Mouse (Mus musculus): ENCODE results near the gene Ppp3ca. TPM values are rescaled to one million over a fixed set of nuclear protein-coding genes. Genes with fewer than 3 reads are reported as not detected.

Ppp3ca gene
- polyA plus RNA-seq, 1 experiment from 2014 or later, result 145 TPM

- no peaks in the 10 kb centered on the region for H3K36me3 ChIP-seq (ENCODE audit: control insufficient read depth, insufficient read depth, low read length)
- no peak for DNase-seq
- WGBS, result 69% methylated on average over 2 of the region's 2 CpGs
- H3K9me3 ChIP-seq (ENCODE audit: control insufficient read depth, low read length), result no peaks in the 10 kb centered on the region
- no peak overlapping the region for H3K4me3 ChIP-seq (replicated peaks; ENCODE audit: low read depth, low read length)
- H3K4me1 ChIP-seq (ENCODE audit: control insufficient read depth, insufficient read depth, low read length), result peaks cover 16% of the 10 kb centered on the region
- no peak for ATAC-seq (ENCODE audit: low FRiP score, low TSS enrichment)
- H3K27ac ChIP-seq (replicated peaks; ENCODE audit: low read depth, low read length), result no peak overlapping the region
- no peak overlapping the region for H3K4me2 ChIP-seq (ENCODE audit: low read length)
- H3K9ac ChIP-seq (replicated peaks; ENCODE audit: low read length), result no peak overlapping the region
- no peaks in the 10 kb centered on the region for H3K27me3 ChIP-seq (ENCODE audit: control insufficient read depth, insufficient read depth, low read length)
Measured at GRCm38 (mm10) chr3:136828451-136828850, 158.5 kb downstream of the Ppp3ca start.

- Histone ChIP-seq H3K4me1 (ENCODE audit: control insufficient read depth, insufficient read depth, low read length) (peaks cover 22% of the 10 kb centered on the region), H3K27me3 (ENCODE audit: control insufficient read depth, insufficient read depth, low read length) (no peaks in the 10 kb centered on the region), H3K9ac (replicated peaks; ENCODE audit: low read length) (no peak overlapping the region), H3K4me2 (ENCODE audit: low read length) (no peak overlapping the region), H3K4me3 (replicated peaks; ENCODE audit: low read depth, low read length) (no peak overlapping the region), H3K27ac (replicated peaks; ENCODE audit: low read depth, low read length) (no peak overlapping the region), H3K9me3 (ENCODE audit: control insufficient read depth, low read length) (no peaks in the 10 kb centered on the region), H3K36me3 (ENCODE audit: control insufficient read depth, insufficient read depth, low read length) (no peaks in the 10 kb centered on the region)
- no peak for DNase-seq
- no peak for ATAC-seq (ENCODE audit: low FRiP score, low TSS enrichment)
- WGBS, result 79% methylated on average over 5 of the region's 5 CpGs
Measured at GRCm38 (mm10) chr3:136829109-136829508, 159.2 kb downstream of the Ppp3ca start.

GRCm38 (mm10) chr3:136830687-136831220 is 160.8 kb downstream of the Ppp3ca start:
- H3K27me3 ChIP-seq (ENCODE audit: control insufficient read depth, insufficient read depth, low read length), result no peaks in the 10 kb centered on the region
- no peak overlapping the region for H3K9ac ChIP-seq (replicated peaks; ENCODE audit: low read length)
- no peaks in the 10 kb centered on the region for H3K9me3 ChIP-seq (ENCODE audit: control insufficient read depth, low read length)
- H3K4me2 ChIP-seq (ENCODE audit: low read length), result no peak overlapping the region
- H3K4me3 ChIP-seq (replicated peaks; ENCODE audit: low read depth, low read length), result no peak overlapping the region
- no peaks in the 10 kb centered on the region for H3K36me3 ChIP-seq (ENCODE audit: control insufficient read depth, insufficient read depth, low read length)
- DNase-seq (peak; percentile 41), ATAC-seq (ENCODE audit: low FRiP score, low TSS enrichment) (no peak)
- peaks cover 30% of the 10 kb centered on the region for H3K4me1 ChIP-seq (ENCODE audit: control insufficient read depth, insufficient read depth, low read length)
- H3K27ac ChIP-seq (replicated peaks; ENCODE audit: low read depth, low read length), result no peak overlapping the region
- WGBS, result 74% methylated on average over 12 of the region's 12 CpGs

- H3K4me2 ChIP-seq (ENCODE audit: low read length), result peak overlapping the region; percentile 7
- ATAC-seq (ENCODE audit: low FRiP score, low TSS enrichment), result no peak
- H3K9ac ChIP-seq (replicated peaks; ENCODE audit: low read length), result no peak overlapping the region
- no peaks in the 10 kb centered on the region for H3K9me3 ChIP-seq (ENCODE audit: control insufficient read depth, low read length)
- no peaks in the 10 kb centered on the region for H3K36me3 ChIP-seq (ENCODE audit: control insufficient read depth, insufficient read depth, low read length)
- H3K4me1 ChIP-seq (ENCODE audit: control insufficient read depth, insufficient read depth, low read length), result peaks cover 39% of the 10 kb centered on the region
- no peak for DNase-seq
- H3K27ac ChIP-seq (replicated peaks; ENCODE audit: low read depth, low read length), result no peak overlapping the region
- 40% methylated on average over 11 of the region's 11 CpGs for WGBS
- no peak overlapping the region for H3K4me3 ChIP-seq (replicated peaks; ENCODE audit: low read depth, low read length)
- no peaks in the 10 kb centered on the region for H3K27me3 ChIP-seq (ENCODE audit: control insufficient read depth, insufficient read depth, low read length)
Measured at GRCm38 (mm10) chr3:136833003-136833745, 163.2 kb downstream of the Ppp3ca start.

- Histone ChIP-seq H3K27me3 (ENCODE audit: control insufficient read depth, insufficient read depth, low read length) (no peaks in the 10 kb centered on the region), H3K9ac (replicated peaks; ENCODE audit: low read length) (no peak overlapping the region; the same call in 1 of the 2 replicates), H3K36me3 (ENCODE audit: control insufficient read depth, insufficient read depth, low read length) (no peaks in the 10 kb centered on the region), H3K27ac (replicated peaks; ENCODE audit: low read depth, low read length) (peak overlapping the region; percentile 33; the same call in 1 of the 2 replicates), H3K4me3 (replicated peaks; ENCODE audit: low read depth, low read length) (no peak overlapping the region), H3K4me2 (ENCODE audit: low read length) (peak overlapping the region; percentile 7), H3K9me3 (ENCODE audit: control insufficient read depth, low read length) (no peaks in the 10 kb centered on the region), H3K4me1 (ENCODE audit: control insufficient read depth, insufficient read depth, low read length) (peaks cover 39% of the 10 kb centered on the region)
- ATAC-seq (ENCODE audit: low FRiP score, low TSS enrichment) (no peak), DNase-seq (peak; percentile 55)
- 6% methylated on average over 5 of the region's 5 CpGs for WGBS
Measured at GRCm38 (mm10) chr3:136833893-136834292, 164.0 kb downstream of the Ppp3ca start.

- H3K27ac ChIP-seq (replicated peaks; ENCODE audit: low read depth, low read length), result 0 out of 2 replicates have a peak overlapping the region, but pooled peaks have one; percentile 37
- peaks cover 39% of the 10 kb centered on the region for H3K4me1 ChIP-seq (ENCODE audit: control insufficient read depth, insufficient read depth, low read length)
- no peaks in the 10 kb centered on the region for H3K36me3 ChIP-seq (ENCODE audit: control insufficient read depth, insufficient read depth, low read length)
- H3K9ac ChIP-seq (replicated peaks; ENCODE audit: low read length), result no peak overlapping the region
- no peaks in the 10 kb centered on the region for H3K9me3 ChIP-seq (ENCODE audit: control insufficient read depth, low read length)
- ATAC-seq (ENCODE audit: low FRiP score, low TSS enrichment), result no peak; the same call in 1 of the 2 replicates
- 11% methylated on average over 9 of the region's 9 CpGs for WGBS
- peak; percentile 42 for DNase-seq
- no peak overlapping the region for H3K4me2 ChIP-seq (ENCODE audit: low read length)
- no peaks in the 10 kb centered on the region for H3K27me3 ChIP-seq (ENCODE audit: control insufficient read depth, insufficient read depth, low read length)
- H3K4me3 ChIP-seq (replicated peaks; ENCODE audit: low read depth, low read length), result no peak overlapping the region
Measured at GRCm38 (mm10) chr3:136835851-136836250, 165.9 kb downstream of the Ppp3ca start.

GRCm38 (mm10) chr3:136836319-136837193 is 166.6 kb downstream of the Ppp3ca start:
- no peaks in the 10 kb centered on the region for H3K9me3 ChIP-seq (ENCODE audit: control insufficient read depth, low read length)
- no peak overlapping the region; the same call in 1 of the 2 replicates for H3K4me2 ChIP-seq (ENCODE audit: low read length)
- no peaks in the 10 kb centered on the region for H3K27me3 ChIP-seq (ENCODE audit: control insufficient read depth, insufficient read depth, low read length)
- ATAC-seq (ENCODE audit: low FRiP score, low TSS enrichment) (no peak), DNase-seq (no peak)
- H3K27ac ChIP-seq (replicated peaks; ENCODE audit: low read depth, low read length), result 0 out of 2 replicates have a peak overlapping the region, but pooled peaks have one; percentile 37
- 22% methylated on average over 17 of the region's 17 CpGs for WGBS
- H3K36me3 ChIP-seq (ENCODE audit: control insufficient read depth, insufficient read depth, low read length), result no peaks in the 10 kb centered on the region
- peaks cover 39% of the 10 kb centered on the region for H3K4me1 ChIP-seq (ENCODE audit: control insufficient read depth, insufficient read depth, low read length)
- no peak overlapping the region for H3K9ac ChIP-seq (replicated peaks; ENCODE audit: low read length)
- H3K4me3 ChIP-seq (replicated peaks; ENCODE audit: low read depth, low read length), result no peak overlapping the region

GRCm38 (mm10) chr3:136837589-136837988 is 167.7 kb downstream of the Ppp3ca start:
- WGBS, result 98% methylated on average over 3 of the region's 3 CpGs
- Histone ChIP-seq H3K4me2 (ENCODE audit: low read length) (no peak overlapping the region), H3K9ac (replicated peaks; ENCODE audit: low read length) (no peak overlapping the region), H3K9me3 (ENCODE audit: control insufficient read depth, low read length) (no peaks in the 10 kb centered on the region), H3K27me3 (ENCODE audit: control insufficient read depth, insufficient read depth, low read length) (no peaks in the 10 kb centered on the region), H3K36me3 (ENCODE audit: control insufficient read depth, insufficient read depth, low read length) (no peaks in the 10 kb centered on the region), H3K27ac (replicated peaks; ENCODE audit: low read depth, low read length) (no peak overlapping the region), H3K4me1 (ENCODE audit: control insufficient read depth, insufficient read depth, low read length) (peaks cover 42% of the 10 kb centered on the region), H3K4me3 (replicated peaks; ENCODE audit: low read depth, low read length) (no peak overlapping the region)
- ATAC-seq (ENCODE audit: low FRiP score, low TSS enrichment) (no peak), DNase-seq (peak; percentile 44)

All from midbrain, embryonic 14.5 days (tissue).